Mouse (Mus musculus): Measurements from ENCODE around the gene Marcksl1. TPM values are rescaled to one million over a fixed set of nuclear protein-coding genes. Genes with fewer than 3 reads are reported as not detected.
"Not testable (repeated sequence)": the region's sequence is repeated elsewhere in the genome, so short reads cannot be mapped to it uniquely, and the experiment has no call there.

The Marcksl1 gene
- total and polyA plus RNA-seq, 3 experiments, result 25.3 to 62.7 TPM; not detected in 1

DNA sequence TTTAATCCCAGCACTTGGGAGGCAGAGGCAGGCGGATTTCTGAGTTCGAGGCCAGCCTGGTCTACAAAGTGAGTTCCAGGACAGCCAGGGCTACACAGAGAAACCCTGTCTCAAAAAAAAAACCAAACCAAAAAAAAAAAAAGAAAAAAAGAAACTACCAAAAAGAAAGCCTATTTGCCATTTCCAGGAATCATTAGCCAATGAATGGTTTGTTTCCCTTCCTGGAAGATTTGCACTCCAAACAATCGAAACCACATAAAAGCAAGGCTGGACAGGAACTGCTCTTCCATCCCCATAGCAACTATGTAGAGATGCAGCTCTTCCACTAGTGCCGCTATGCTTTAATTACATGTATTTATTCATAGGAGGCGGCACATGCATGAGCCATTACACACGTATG is 41.1 kb downstream of the Marcksl1 start:
- H3K4me3 ChIP-seq (ENCODE audit: control insufficient read depth in 1 of 2, insufficient read depth in 1 of 2, low read depth in 2 of 2, low read length in 2 of 2); H3K79me2 ChIP-seq (ENCODE audit: control insufficient read depth, insufficient read depth, low read length, poor library complexity); H3K27me3 ChIP-seq (ENCODE audit: control insufficient read depth in 1 of 2, insufficient read depth in 2 of 2, low read length in 2 of 2); H3K36me3 ChIP-seq (ENCODE audit: control insufficient read depth in 1 of 2, insufficient read depth in 2 of 2, low read length in 2 of 2); H3K9ac ChIP-seq (ENCODE audit: control insufficient read depth, low read depth, low read length, poor library complexity, severe bottlenecking); H3K9me3 ChIP-seq (replicated peaks; ENCODE audit: insufficient read depth, low read length); DNase-seq (ENCODE audit: low read depth, low spot score); H3K27ac ChIP-seq (ENCODE audit: control insufficient read depth, low read depth, low read length): not testable (repeated sequence)
- TF ChIP-seq ZNF384 (IDR thresholded peaks at IDR 0.05; ENCODE audit: low read depth, low read length), result peak; percentile 66
- peaks cover 0 to 15% of the 10 kb centered on the region in 2 experiments; a peak in 2 of 4 replicates for H3K4me1 ChIP-seq (ENCODE audit: control insufficient read depth in 1 of 2, insufficient read depth in 2 of 2, low read length in 2 of 2)

DNA sequence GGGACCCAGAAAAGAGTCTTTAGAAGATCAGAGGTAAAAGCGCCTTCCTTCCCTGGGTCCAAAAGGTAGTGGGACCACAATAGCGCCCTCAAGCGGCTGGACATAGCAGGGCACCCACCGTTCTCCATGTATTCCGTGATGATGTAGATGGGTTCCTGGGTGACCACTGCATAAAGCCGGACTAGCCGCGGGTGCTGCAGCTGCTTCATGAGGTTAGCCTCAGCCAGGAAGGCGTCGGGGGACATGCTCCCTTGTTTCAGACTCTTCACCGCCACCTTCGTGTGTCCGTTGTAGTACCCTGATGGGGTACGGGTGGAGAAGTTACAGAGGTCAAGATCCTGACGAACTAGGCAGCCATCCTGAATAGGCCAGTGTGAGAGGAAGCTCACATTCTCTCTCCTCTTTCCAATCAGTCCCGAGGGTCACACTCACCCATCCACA is 42.1 kb downstream of the Marcksl1 start:
- peak; percentile 80 for DNase-seq (ENCODE audit: low read depth, low spot score)
- Histone ChIP-seq H3K4me1 (ENCODE audit: control insufficient read depth in 1 of 2, insufficient read depth in 2 of 2, low read length in 2 of 2) (peaks cover 0 to 15% of the 10 kb centered on the region in 2 experiments; a peak in 2 of 4 replicates), H3K36me3 (ENCODE audit: control insufficient read depth in 1 of 2, insufficient read depth in 2 of 2, low read length in 2 of 2) (peaks cover 0 to 2% of the 10 kb centered on the region in 2 experiments; a peak in 2 of 4 replicates), H3K27ac (ENCODE audit: control insufficient read depth, low read depth, low read length) (peak overlapping the region; percentile 41; the same call in 1 of the 2 replicates), H3K9ac (ENCODE audit: control insufficient read depth, low read depth, low read length, poor library complexity, severe bottlenecking) (peak overlapping the region; percentile 66), H3K27me3 (ENCODE audit: control insufficient read depth in 1 of 2, insufficient read depth in 2 of 2, low read length in 2 of 2) (no peaks in the 10 kb centered on the region), H3K4me3 (ENCODE audit: control insufficient read depth in 1 of 2, insufficient read depth in 1 of 2, low read depth in 2 of 2, low read length in 2 of 2) (peak overlapping the region; percentile 71 to 89), H3K79me2 (ENCODE audit: control insufficient read depth, insufficient read depth, low read length, poor library complexity) (peaks cover 1% of the 10 kb centered on the region; the same call in 1 of the 2 replicates), H3K9me3 (replicated peaks; ENCODE audit: insufficient read depth, low read length) (no peaks in the 10 kb centered on the region)
- TF ChIP-seq ZNF384 (IDR thresholded peaks at IDR 0.05; ENCODE audit: low read depth, low read length) (0 out of 2 replicates have a peak, but pooled peaks have one; percentile 23), CTCF (IDR thresholded peaks at IDR 0.05 in 2 of 3, conservative IDR thresholded peaks at IDR 0.05 in 1 of 3; ENCODE audit: control insufficient read depth in 1 of 3, insufficient read depth in 1 of 3, low read depth in 2 of 3, low read length in 3 of 3, poor library complexity in 1 of 3, severe bottlenecking in 1 of 3) (peak; percentile 80 to 97 (median 90)), MYC (IDR thresholded peaks at IDR 0.05; ENCODE audit: low read depth, low read length) (no peak), NELFE (IDR thresholded peaks at IDR 0.05; ENCODE audit: low read depth, low read length) (no peak), MEF2A (IDR thresholded peaks at IDR 0.05; ENCODE audit: extremely low read depth, insufficient replicate concordance, low read depth, low read length, poor library complexity, severe bottlenecking) (no peak), MAZ (IDR thresholded peaks at IDR 0.05; ENCODE audit: low read depth, low read length) (no peak), ELF1 (IDR thresholded peaks at IDR 0.05; ENCODE audit: low read depth, low read length) (no peak), GATA1 (IDR thresholded peaks at IDR 0.05; ENCODE audit: low read depth, low read length) (no peak), CHD1 (IDR thresholded peaks at IDR 0.05; ENCODE audit: low read depth, low read length) (no peak), MAFK (IDR thresholded peaks at IDR 0.05; ENCODE audit: borderline replicate concordance, low read depth, low read length) (no peak), KAT2A (conservative IDR thresholded peaks at IDR 0.05; ENCODE audit: low read depth, low read length) (no peak), BHLHE40 (IDR thresholded peaks at IDR 0.05; ENCODE audit: borderline replicate concordance, low read depth, low read length) (no peak), EP300 (IDR thresholded peaks at IDR 0.05; ENCODE audit: low read depth in 1 of 2, low read length in 2 of 2) (no peak), TAL1 (IDR thresholded peaks at IDR 0.05; ENCODE audit: low read length) (no peak), TBP (IDR thresholded peaks at IDR 0.05; ENCODE audit: low read depth, low read length) (no peak), ZC3H11A (IDR thresholded peaks at IDR 0.05; ENCODE audit: low read depth, low read length) (no peak), POLR2A (IDR thresholded peaks at IDR 0.05; ENCODE audit: control insufficient read depth in 1 of 2, insufficient read depth in 1 of 2, low read depth in 1 of 2, low read length in 2 of 2, poor library complexity in 1 of 2) (0 out of 4 replicates have a peak, but pooled peaks of 1 of the 2 experiments have one; percentile 22), TCF12 (IDR thresholded peaks at IDR 0.05; ENCODE audit: low read depth, low read length) (no peak), RAD21 (IDR thresholded peaks at IDR 0.05; ENCODE audit: low read depth, low read length) (peak; percentile 21; the same call in 1 of the 2 replicates), SMC3 (IDR thresholded peaks at IDR 0.05; ENCODE audit: low read depth, low read length) (no peak; the same call in 1 of the 2 replicates), UBTF (IDR thresholded peaks at IDR 0.05; ENCODE audit: borderline replicate concordance, insufficient read depth, low read depth, low read length) (no peak), POLR2AphosphoS2 (IDR thresholded peaks at IDR 0.05; ENCODE audit: low read length) (no peak), E2F4 (IDR thresholded peaks at IDR 0.05; ENCODE audit: borderline replicate concordance, low read depth, low read length) (no peak), SIN3A (IDR thresholded peaks at IDR 0.05; ENCODE audit: low read length) (no peak), USF1 (IDR thresholded peaks at IDR 0.05; ENCODE audit: low read depth, low read length) (no peak), CHD2 (IDR thresholded peaks at IDR 0.05; ENCODE audit: low read length) (no peak), MYB (IDR thresholded peaks at IDR 0.05; ENCODE audit: low read depth, low read length) (no peak), ZKSCAN1 (IDR thresholded peaks at IDR 0.05; ENCODE audit: low read depth, low read length) (no peak), HCFC1 (IDR thresholded peaks at IDR 0.05; ENCODE audit: low read depth, low read length) (peak; percentile 26; the same call in 1 of the 2 replicates)
